Mouse (Mus musculus): ENCODE measurements around the gene Atpaf2. TPM values are rescaled to one million over a fixed set of nuclear protein-coding genes. Genes with fewer than 3 reads are reported as not detected.
A peak's percentile ranks its signal among the peaks of the same experiment; 100 is the strongest.
"Not testable (repeated sequence)": the region's sequence is repeated elsewhere in the genome, so short reads cannot be mapped to it uniquely, and the experiment has no call there.

Atpaf2 gene
- polyA plus RNA-seq (2012; rRNA removed): 24.9 and 25.3 TPM in 2 replicates

- DNase-seq (ENCODE audit: low spot score): no peak
Observed at GRCm38 (mm10) chr11:60417717-60418472, at the start of gene Atpaf2. Gene Atpaf2, minus strand, starts transcription at chr11:60418457.

DNA sequence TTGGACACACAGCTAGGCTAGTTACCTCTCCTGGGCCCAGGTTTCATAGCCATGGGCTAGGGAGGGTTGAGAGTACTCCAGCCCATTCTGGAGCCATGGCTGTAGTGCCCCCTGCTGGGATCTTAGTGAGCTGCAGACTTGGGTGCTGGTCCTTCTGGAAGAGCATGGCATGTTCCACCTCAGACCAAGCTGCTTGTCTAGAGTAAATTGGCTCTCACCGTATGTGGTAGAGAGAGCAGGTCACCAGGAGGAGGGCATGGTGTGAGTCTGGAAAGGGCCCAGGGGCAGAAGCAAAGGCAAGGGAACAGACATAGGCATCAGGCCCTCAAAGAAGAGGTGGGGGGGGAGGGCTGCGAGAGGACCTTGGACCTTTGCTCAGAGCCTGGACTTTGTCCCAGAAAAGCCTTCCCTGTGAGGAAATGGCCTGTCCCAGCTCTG, 47.7 kb upstream of the Atpaf2 start:
- DNase-seq (ENCODE audit: low spot score): no peak

DNA sequence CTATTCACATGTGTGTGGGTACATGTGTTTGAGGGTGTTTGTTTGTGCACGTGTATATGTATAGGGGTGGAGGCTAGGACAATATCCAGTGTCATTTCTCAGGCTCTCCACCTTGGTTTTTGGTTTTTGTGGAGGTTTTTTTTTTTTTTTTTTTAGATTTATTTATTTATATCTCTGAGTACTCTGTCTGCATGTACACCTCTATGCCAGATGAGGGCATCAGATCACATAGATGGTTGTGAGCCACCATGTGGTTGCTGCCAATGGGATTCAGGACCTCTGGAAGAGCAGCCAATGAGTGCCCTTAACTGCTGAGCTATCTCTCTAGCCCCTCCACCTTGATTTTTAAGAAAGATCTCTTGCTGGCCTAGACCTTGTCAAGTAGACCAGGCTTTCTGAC, 39.7 kb upstream of the Atpaf2 start:
- no peak for DNase-seq (ENCODE audit: low spot score)

DNA sequence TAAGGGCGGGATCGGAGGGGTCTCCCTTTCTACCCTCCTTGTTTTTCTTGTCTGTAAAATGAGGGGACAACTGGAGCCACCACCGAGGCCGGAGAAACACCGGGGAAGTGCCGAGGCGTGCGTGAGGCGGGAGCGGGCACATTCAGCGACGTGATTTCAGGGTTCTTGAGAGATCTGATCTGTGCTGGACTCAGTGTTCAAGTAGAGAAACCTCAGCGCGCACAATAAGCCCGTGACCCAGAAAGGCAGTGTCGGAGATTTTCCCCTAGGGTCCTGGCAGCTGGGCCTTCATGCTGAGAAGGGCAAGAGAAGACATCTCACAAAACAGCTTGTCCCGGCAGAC, 36.5 kb upstream of the Atpaf2 start:
- no peak for DNase-seq (ENCODE audit: low spot score)

DNA sequence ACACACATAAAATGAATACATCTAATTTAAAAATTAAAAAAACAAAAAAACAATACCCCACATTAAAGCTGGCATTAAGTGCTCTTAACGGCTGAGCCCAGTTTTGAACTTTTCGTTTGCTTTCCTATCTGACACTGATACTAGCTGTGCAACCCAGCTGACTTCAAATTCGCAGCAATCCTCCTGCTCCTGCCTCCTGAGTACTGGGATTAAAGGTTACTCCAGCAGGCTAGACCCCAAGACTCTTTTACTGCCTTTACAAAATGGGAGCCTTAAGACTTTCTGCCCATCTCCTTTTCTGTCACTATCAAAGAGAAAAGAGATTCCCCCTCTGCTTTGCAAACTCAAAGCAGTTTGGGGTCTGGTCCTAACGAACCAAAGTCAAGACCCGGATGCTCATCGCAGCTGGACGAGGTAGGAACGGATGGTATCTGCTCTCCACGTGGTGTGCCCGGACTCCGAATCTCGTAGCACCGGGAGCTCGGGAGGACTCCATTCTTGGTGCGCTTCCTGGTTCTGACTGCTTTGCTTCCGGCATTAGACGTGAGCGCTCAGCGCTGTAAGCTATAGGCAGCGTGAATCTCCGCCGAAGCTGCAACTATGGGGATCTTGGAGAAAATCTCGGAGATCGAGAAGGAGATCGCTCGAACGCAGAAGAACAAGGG, 36.0 kb upstream of the Atpaf2 start, which contains the start of gene Drg2:
Gene Drg2 (plus strand): TSS at position 512 of the 665 bp plus-strand sequence.
- DNase-seq (ENCODE audit: low spot score): peak; percentile 76

- no peak for DNase-seq (ENCODE audit: low spot score)
Observed at GRCm38 (mm10) chr11:60444007-60444406, 25.8 kb upstream of the Atpaf2 start.

DNA sequence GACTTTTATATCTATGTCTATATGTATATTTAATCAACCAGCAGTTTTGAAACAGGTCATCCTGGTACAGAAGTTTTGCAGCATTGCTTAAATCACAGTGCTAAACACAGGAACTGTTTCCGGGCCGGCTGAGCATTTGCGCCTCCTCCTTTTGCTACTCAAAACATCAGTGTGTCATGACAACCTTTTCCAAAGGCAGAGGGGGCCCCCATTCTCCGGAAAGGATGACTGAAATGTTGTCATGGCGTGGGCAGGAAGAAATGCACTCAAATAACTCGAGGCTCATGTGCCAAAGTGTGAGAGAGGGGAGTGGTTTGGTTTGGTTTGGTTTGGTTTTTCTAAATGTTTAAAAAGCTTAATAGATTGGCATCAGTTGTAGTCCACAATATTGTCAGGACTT, 24.6 kb upstream of the Atpaf2 start:
- DNase-seq (ENCODE audit: low spot score): no peak

GRCm38 (mm10) chr11:60440176-60440575, 21.9 kb upstream of the Atpaf2 start:
- no peak for DNase-seq (ENCODE audit: low spot score)

GRCm38 (mm10) chr11:60439621-60440020, 21.4 kb upstream of the Atpaf2 start:
- not testable (repeated sequence) for DNase-seq (ENCODE audit: low spot score)

- DNase-seq (ENCODE audit: low spot score): no peak
Observed at GRCm38 (mm10) chr11:60436618-60437017, 18.4 kb upstream of the Atpaf2 start.

DNA sequence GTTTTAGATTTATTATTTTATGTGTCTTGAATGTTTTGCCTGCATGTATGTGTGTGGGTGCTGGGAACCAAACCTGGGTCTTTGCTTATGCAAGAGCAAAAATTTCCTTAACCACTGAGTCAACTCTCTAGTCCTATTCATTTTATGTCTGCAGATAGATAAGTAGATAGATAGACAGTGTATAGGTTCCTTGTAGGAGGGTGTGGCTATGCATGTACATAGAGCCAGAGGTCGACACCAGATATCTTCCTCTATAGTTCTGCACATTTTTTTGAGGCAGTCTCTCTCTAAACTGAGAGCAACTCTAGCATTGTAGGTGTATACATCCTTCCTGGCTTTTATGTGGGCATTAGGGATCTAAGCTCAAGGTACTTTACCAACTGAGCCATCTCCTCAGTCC, 16.9 kb upstream of the Atpaf2 start:
- no peak for DNase-seq (ENCODE audit: low spot score)

DNA sequence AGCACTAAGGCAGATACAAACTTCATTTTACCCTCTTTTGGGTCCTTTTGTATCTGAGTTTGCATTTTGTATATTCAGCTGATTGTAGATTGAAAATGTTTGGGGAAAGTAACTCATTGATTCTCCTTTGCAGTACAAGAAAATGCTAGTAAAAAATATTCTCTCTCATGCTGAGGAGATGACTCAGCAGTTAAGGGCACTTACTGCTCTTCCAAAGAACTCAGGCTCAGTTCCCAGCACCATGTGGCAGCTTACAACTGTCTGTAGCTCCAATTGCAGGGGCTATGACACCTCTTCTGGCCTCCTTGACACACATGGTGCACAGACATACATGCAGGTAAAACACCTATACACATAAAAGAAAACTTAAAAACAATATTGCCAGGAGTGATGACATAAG, 15.2 kb upstream of the Atpaf2 start:
- no peak for DNase-seq (ENCODE audit: low spot score)

DNA sequence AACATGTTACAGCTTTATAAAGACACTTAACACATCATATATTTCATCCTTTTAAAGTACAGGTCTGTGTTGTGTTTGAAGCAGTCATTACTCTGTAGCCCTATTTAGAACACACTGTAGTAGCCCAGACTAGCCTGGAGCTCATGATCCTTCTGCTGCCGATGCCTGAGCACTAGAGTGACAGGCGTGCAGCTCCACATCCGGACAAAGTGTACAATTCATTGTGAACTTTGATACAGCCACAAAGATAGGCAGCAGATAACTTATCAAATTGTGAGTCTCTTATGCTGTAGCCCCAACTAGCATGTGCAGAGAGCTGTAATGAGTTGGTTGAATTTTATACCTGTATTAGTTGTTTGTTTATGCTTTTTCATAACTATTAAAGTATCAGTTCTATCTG, 9.4 kb upstream of the Atpaf2 start:
- DNase-seq (ENCODE audit: low spot score): no peak

DNA sequence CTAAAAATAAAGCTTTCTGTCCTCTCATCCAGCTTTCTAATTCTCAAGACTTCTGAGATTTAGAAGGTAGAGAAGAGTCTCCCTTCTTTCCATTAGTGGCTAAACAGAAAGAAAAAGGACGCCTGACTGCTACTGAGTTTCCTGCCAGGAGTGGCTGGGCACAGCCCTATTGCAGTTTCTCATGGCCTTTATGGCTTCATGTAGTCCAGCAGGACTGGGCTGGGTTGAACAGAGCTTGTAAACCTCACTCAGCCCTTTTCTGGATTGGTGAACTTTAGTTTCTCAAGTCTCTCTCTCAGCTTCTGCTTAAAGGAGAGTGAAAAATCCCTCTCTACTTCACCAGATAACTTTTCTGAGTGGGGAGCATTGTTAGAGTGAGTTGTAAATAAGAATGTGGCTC, 8.2 kb upstream of the Atpaf2 start:
- no peak for DNase-seq (ENCODE audit: low spot score)

DNA sequence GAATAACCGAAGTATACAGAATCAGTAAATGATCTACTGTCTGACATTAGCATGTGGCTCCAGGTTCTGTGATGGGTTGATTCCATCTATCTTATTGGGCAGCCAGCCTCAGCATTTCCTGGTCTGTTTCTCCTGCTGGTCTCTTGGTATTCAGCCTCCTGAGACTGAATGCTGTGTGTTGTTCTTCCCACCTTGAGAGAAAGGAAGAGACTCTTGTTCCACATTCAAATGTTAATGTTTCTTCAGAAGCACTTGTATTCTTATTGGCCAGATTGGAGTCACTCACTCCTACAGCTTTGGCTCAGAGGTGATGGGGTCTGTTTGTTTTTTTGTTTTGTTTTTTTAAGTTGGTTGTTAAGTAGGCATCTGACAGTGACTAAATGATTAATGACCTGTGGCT, 4.7 kb upstream of the Atpaf2 start:
- no peak for DNase-seq (ENCODE audit: low spot score)

DNA sequence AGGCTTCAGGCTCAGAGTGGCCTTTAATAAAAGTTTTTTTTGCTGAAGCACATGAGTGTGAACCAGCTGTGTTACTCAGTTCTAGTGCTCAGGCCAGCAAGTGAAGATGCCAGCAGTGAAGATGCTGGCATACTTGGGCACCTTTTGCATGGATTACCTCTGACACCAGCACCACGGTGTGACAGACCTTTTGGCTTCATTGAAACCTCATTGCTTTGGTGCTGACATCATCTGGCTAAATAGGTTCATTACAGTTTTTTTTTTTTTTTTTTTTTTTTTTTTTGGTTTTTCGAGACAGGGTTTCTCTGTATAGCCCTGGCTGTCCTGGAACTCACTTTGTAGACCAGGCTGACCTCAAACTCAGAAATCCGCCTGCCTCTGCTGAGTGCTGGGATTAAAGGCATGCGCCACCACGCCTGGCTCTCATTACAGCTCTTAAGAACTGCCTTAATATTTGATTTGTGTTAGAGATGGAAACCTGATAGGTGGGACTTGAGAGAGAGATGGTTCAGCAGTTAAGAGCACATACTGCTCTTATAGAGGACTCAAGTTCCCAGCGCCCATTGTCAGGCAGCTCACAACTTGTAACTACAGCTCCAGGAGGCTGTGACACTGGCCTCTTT, 3.9 kb upstream of the Atpaf2 start:
- no peak for DNase-seq (ENCODE audit: low spot score)

GRCm38 (mm10) chr11:60418473-60418803, 181 bp upstream of the Atpaf2 start:
- DNase-seq (ENCODE audit: low spot score): no peak

DNA sequence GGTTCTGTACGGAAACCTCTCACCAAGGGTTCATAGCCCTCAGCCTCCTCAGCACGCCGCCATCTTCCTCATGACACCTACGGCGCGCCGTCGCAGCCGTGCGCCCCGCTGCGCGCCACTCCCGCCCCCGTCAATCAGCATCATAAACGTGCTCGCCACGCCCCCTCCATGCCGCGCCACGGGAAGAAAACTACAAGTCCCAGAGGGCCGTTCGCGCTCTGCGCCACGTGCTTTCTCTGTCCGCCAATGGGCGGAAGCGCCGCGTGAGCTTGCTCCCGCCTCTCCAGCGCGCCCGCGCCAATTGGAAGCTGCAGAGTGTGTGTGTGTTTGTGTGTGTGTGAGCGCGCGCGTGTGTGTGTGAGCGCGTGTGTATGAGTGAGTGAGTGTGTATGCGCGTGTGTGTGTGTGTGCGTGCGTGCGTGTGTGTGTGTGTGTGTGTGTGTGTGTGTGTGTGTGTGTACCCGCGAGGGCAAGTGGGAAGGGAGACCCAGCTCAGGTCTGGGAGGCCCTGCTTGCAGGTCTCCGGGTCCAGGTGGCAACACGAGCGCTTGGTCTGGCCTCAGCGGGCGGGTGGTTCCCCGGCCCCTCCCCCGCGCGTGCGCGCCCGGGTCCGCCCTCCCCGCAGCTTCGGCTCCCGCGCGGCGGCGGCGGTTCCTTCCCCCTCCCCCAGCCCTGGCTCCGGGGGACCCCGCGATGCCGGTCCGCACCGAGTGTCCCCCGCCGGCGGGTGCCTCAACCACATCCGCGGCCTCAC, 1.1 kb downstream of the Atpaf2 start, which contains the start of gene Gid4:
Gene Gid4 (plus strand): TSS at position 183 of the 754 bp plus-strand sequence.
- DNase-seq (ENCODE audit: low spot score): peak; percentile 94

DNA sequence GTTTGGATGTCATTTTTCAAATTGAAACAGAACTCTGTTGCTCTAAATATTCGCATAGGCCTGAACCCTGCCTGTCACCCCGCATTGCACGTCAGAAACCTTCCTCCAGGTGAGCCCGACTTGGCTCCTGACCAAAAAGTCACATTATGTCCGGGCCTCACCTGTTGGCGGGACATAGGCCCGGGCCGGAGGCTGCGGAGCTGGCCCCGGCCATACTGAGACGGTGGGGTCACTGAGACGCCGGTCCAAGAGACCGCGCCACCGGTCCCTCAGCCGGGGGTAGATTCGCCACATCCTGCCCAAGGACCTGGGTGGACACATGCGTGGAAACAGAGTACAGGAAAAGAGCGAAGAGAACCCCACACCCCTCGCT, 1.7 kb downstream of the Atpaf2 start:
- DNase-seq (ENCODE audit: low spot score): no peak

DNA sequence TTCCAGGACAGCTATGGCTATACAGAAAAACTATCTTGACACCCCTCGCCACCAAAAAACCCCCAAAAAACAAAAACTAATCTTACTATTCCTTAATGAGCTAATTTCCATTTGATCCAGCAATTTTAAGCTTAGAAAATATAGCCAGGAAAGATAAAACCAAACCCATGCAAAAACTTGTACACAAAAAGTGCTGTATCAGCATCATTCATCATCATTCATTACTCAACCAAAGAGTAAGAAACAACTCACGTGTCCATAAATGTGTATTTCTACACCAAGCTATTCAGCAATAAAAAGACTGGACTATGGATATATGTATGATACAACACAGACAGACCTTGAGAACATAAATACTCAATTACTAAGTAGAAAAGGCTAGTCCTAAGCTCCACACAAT, 5.3 kb downstream of the Atpaf2 start:
- DNase-seq (ENCODE audit: low spot score): no peak

- no peak for DNase-seq (ENCODE audit: low spot score)
Observed at GRCm38 (mm10) chr11:60412173-60412572, 6.1 kb downstream of the Atpaf2 start.

- DNase-seq (ENCODE audit: low spot score): no peak
Observed at GRCm38 (mm10) chr11:60406606-60407005, 11.7 kb downstream of the Atpaf2 start.
